Mouse (Mus musculus): ENCODE data around the gene Ino80e. TPM values are rescaled to one million over a fixed set of nuclear protein-coding genes. Genes with fewer than 3 reads are reported as not detected.
"Not testable (repeated sequence)": the region's sequence is repeated elsewhere in the genome, so short reads cannot be mapped to it uniquely, and the experiment has no call there.

Ino80e gene
- polyA plus RNA-seq (2015; fragmentation: Nextera tagmentation; extraction: Ambion mirVana) = 82.9 and 98.9 TPM in 2 replicates

DNA sequence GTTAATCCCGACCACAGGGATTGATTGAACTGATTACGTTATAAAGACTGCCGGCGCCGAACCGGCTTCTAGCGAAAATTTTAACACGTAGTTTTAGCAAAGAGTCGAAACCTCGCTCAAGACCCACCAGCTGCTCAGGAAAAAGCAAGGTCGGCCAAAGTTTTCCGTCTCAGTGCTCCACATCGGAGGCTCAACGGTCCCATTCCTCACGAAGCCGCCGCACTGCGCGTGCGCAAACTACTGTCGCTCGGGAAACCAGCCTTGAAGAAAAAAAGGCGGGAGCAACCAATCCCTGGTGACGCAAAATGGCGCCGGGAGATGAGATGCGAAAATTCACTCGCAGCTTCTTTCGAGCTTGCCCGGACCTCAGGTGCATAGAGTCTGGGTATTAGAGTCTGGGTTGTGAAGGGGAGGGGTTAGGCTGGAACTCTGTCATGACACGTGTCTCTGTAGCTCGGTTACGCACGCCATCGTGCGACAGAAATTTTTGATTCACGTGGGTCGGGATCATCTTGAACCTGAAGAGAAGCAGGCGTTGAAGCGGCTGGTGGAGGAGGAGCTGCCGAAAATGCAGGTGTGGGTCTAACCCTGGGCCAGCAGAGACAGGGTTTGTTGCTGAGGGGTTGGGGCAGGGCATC is at the start of gene Ino80e:
Ino80e (minus strand) TSS at position 231 of the 638 bp plus-strand sequence.
- DNase-seq (ENCODE audit: low spot score) = peak; percentile 94

DNA sequence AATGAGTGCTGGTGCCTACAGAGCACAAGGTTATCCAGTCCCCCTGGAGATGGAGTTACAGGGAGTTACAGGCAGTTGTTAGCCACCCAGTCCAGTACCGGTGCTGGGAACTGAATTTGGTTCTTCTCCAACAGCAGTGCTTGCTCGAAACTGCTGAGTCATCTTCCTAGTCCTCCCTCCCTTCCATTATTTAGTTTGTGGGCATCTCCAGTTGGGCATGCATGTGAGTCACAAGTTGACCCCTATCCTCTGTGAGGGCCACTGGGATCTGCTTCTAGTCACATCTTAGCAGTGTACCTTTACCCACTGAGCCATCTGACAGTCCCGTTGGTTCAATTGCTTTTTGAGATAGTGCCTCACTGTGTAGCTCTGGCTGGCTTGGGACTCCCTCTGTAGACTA is 43.4 kb upstream of the Ino80e start:
- DNase-seq (ENCODE audit: low spot score) = no peak

DNA sequence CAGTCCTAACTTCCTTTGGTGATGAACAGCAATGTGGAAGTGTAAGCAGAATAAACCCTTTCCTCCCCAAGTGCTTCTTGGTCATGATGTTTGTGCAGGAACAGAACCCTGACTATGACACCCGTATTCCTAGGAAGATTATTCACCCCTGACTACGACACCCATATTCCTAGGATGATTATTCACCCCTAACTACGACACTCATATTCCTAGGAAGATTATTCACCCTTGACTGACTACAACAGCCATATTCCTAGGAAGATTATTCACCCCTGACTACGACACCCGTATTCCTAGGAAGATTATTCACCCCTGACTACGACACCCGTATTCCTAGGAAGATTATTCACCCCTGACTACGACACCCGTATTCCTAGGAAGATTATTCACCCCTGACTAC is 37.6 kb upstream of the Ino80e start:
- not testable (repeated sequence) for DNase-seq (ENCODE audit: low spot score)

DNA sequence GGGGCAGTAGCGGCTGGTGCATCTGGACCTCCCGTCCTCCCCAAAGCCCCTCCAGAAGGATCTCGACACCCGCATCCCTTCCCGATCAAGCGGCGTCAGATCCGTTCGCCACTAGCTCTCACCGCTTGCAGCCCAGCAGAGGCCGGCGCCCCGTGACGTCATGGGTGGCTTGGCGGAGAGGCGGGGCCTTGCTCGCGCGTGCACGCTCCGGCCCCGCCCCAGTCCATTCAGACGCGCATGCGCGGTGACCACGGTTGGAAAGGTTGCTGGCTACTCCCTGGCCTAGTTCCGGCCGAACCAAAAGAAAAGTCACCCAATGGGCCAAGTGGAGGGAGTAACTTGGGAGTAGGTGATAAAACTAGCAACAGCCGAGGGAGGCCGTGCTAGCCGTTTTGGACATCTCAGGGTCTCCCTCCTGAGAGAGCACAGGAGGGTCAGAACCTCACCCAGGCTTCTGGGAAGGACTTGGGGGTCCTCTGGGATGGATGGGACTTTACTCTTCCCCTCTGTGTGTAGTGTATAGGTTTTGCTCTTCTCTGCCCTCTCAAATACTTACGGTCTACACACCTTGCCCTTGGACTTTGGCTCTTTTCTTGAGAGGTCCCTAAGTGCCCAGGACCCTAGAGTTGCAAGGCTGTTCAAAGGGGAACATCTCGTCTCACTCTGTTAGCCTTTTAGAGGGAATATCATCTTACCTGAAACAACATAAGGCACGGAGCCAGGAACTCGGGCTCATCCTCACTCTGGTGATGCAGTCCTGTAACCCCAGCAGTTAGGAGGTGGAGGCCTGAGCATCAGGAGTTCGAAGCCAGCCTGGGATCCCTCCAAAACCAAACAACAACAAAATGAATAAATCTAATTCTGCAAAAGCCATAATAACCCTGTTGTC is 36.2 kb upstream of the Ino80e start:
- peak; percentile 88 for DNase-seq (ENCODE audit: low spot score)

DNA sequence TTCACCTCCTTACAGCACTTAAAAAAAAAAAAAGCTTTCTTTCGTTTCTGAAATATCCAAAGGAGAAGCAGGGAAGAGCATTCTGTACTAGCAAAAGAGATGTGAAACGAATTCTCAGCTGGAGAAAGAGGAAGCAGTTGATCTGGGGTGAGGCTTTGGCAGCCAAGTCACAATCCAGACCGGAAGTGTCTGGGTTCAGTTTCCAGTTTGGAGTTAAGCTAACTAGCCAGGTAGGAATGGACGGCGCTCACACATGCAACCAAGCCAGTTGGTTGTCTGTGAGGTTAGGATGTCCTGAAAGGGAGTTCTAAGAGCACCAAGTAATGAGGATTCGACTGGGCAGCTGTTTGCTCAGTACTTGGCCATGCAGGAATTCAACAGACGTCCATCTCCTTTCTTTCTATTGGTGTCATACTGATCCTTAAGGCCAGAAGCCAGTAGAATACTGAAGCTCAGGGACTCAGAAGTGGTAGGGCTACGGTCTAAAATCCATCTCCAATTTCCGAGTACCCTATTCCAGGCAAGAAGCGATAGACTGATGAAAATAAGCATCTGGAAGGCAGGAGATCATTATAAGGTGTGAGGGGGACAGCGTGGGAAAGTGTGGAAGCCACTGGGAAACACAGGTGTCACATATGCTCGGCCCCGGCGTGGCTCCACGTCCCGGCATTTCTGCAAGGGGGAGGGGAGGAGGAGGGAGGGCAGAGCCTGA is 35.4 kb upstream of the Ino80e start:
- peak; percentile 38 for DNase-seq (ENCODE audit: low spot score)

DNA sequence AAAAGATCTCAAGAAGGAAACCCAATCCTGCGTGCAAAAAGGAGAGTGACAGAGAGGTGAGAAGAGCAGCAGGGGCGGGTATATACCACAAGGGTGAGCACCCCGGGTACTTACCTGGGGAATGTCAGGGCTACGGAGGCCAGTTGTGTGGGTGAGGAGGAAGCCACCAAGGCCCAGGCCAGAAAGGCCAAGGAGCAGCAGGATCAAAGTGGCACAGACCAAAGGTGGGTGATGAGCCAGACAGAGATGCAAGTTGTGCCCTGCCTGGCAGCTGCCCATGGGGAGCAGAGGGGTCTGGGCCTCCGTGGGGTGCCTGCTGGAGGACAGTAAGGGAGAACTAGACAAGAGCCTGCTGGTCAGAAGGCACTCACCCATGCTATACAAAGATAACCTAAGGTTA is 34.7 kb upstream of the Ino80e start:
- no peak for DNase-seq (ENCODE audit: low spot score)

DNA sequence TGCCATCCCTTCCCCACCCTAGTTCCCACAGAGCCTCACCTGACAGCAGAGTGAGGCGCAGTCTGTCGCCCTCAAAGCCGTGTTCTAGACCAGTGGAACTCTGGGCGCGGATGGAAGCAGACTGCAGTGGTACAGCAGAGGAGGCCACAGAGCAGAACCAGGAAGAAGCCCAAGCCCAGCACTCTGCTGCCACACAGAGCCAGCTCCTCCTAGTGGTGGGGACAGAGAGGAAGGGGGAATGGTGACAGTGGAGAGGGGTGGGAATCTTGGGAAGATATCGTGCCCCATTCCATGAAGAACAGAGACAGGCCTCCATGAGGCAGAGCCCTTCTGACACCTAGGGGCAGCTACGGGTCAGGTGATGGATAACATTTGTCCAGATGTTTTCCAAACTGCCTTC is 26.7 kb upstream of the Ino80e start:
- DNase-seq (ENCODE audit: low spot score) = no peak

DNA sequence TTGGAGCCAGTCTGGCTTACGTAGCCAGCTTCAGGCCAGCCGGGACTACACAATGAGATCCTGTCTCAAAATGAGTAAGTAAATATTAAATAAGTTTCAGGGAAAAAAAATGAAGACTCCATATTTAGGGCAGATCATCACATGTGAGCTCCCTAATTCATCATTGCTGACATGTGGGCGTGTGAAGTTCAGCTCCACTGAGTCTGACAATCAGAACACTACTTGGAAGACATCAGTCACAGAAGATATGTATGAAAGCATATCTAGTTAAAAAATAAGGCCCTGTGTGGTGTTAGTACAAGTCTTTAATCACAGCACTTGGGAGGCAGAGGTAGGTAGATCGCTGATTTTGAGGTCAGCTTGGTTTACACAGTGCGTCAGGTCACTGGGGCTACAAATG is 25.1 kb upstream of the Ino80e start:
- no peak for DNase-seq (ENCODE audit: low spot score)

DNA sequence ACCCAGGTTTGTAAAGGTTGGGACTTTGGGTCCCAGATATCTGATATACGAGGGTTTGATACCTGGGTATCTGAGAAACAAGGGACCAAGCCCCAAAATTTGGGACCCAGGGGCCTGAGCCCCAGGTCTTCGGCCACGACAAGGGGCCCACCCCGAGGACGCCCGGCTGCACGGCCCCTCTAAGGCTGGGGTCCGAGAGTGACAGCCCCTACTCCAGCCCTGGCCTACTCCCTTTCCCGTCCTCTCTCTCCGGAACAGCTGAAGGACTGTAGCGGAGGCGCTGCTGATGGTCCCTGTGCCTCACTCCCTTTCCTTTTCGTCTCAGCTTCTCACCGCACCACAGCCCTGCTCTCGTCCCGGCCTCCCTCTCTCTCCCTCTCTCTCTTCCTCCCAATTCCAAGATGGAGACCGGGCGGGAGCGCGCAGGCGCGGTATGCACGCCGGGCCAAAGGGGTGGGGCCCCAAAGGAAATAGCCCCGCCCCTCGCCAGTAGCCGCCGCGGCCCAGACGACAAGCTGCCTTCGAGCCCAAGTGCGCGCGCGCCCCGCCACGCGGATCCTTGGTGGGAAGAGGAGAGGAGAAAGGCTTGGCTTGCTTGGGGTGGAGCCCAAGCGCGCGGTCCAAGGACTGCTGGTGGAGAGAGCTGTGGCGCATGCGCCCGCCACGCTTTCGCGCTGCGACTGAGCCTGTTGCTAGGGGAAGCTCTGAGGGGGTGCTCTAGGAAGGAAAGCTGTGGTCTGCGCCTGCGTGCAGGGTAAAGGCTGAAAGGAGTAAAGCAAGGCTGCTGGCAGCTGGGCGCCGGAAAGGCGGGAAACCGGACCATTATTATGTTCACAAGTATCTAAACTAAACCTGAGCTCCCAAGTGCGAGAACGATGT is 22.3 kb upstream of the Ino80e start, which contains the start of gene Taok2:
Taok2 (minus strand) TSS at position 418 of the 879 bp plus-strand sequence.
- peak; percentile 96 for DNase-seq (ENCODE audit: low spot score)

DNA sequence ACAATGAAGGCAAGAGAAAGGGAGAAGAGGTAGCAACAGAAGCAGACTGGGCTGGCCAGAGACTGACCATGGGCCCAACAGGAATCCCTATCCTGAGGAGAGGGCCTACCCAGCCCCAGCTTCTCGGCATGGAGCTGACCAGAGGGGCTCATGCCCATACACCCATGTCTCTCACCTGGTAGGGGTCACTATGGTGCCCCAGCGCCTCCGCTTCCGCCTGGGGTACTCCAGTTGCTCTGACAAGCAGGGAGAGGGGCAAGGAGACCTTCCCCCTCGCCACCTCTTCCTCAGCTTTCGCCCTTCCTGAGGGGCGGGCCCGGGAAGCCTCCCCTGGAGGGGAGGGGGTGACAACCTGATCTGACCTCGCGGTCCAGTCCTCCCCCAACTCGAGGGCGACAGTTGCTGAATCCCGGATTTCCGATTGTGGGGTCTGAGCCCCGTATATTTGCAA is 21.6 kb upstream of the Ino80e start:
- peak; percentile 28 for DNase-seq (ENCODE audit: low spot score)

DNA sequence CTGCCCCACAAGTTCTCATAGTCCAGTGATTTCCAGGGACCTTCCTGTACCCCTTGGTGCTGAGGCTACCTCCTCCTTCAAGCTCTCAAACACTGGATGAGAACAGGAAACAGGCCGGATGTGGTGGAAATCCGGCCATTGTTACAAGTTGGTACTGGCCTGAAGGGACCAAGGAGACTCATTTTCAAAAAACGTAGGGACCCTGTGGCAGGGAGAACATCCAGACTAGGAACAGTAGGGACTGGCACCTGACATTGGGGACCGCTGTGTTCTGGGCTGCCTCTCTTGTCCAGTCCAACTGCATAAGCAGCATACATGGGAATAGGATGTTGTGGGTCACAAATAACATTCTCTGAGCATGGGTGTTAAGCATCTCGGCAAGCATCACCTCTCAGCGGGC is 18.9 kb upstream of the Ino80e start:
- no peak for DNase-seq (ENCODE audit: low spot score)

DNA sequence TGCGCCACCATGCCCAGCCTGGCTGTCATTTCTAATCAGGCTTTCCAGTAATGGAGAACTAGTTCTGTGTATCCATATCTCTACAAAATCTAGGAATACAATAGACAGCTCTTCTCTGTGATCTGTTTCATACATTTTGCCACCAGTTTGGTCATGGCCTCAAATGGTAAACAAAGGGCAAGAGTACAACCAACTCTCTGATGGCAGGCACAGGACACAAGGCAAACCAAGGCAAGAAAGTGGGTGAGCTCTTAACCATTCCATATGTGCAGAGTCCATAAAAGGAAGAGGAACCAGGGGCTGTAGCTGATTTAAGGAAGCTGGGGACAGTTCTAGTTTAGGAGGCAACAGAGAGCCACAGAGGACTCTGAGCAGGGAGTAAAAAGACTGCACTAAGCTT is 15.1 kb upstream of the Ino80e start:
- no peak for DNase-seq (ENCODE audit: low spot score)

DNA sequence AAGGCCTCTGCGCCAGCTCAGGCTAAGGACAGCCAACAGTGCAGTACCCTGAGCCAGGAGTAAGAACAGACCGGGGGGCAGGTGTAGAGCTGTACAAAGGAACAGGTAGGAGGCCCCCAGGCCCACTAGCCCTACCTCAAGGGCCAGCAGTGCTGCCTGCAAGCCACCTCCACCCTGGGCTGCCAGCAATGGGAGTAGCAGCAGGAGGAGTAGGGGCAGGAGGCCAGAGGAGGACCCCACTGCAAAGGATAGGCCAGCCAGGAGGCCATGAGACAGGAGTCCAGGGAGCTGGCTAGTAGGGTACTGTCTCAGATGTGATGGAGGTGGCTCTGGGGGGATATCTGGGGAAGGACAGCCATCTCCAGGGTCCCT is 8.3 kb upstream of the Ino80e start:
- DNase-seq (ENCODE audit: low spot score) = no peak

DNA sequence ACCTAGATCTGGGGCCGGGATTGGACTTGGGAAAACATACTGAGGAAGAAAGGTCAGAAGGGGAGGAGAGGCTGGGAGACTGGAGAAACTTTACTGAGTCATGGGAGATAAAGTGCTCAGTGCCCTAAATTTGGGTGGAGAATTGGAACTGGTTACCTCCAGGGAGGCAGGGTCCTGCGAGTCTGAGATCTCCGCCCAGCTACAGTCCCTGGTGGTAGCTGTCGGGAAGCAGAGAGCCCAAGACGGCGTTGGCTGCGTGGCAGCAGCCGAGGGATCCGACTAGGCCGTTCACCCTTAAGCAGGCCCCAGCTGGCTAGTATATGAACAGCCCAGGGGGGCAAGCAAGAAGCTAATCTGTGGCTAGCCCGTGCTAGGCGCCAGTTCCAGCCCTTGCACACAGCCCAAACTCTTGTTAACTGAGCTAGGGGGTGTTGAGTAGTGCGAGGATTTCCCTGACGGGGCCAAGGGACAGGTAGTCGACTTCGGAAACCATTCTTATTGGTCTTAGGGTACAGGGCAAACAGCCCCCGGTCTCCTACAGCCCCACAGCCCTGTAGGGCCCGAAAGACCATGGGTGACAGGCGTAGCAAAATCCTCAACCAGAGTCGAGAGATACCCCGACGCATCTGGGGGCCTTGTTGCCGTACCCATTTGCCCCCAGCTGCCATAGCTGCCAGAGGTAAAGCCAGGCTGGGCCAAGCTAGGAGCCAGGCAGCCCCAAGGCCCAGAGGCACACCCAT is 7.8 kb upstream of the Ino80e start:
- DNase-seq (ENCODE audit: low spot score) = no peak

DNA sequence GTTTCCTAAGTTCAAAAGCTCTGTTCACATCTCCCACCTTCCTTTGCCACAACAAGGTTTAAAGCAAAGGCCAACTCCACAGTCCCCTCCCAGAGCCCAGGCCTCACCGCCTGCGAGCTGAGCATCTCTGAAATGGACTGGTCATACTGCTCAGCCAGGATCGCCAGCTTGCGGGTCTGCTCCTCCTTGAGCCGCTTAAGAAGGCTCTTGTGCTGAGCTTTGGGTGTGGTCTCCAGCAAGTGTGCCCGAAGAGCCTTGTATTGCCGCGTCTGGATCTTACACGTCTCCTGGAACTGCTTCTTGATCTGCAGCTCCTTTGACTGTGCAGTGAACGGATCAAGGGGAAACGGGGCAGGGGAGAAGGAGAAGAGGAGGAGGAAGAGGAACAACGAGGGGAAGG is 5.8 kb upstream of the Ino80e start:
- DNase-seq (ENCODE audit: low spot score) = no peak

DNA sequence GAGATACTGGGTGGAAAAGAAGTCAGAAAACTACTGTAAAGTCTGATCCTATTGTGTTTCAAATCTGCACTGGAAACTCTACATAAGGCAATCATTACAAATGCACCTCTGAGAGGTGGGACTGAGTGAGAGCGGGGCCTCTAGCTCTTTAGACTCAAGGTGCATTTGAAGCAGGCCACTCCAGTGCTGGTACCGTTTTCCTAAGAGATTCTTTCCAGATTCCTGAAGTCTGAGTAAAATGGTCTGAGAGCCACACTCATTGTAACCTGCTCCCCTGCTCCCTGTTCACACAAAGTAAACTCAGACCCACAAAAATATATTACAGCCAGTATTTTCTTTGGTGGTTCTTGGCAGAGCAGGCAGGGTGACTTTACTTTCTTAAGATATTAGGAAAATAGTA is 5.4 kb upstream of the Ino80e start:
- DNase-seq (ENCODE audit: low spot score) = no peak

DNA sequence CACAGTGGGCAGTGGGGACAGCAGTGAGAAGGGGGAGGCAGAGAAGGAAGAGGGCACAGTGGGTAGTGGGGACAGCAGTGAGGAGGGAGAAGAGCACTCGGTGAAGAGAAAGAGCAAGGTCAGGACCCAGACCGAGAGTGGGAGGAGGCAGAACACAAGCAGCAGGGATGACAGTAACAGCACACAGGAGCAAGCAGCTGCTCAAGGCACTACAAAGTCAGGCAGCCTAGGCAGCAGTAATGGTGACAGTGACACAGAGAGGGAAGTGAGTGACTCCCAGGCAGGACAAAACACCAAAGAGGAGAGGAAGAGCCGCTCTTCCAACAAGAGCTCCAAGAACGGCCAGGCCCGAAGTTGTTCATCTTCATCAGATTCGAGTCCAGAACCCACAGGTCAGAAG is 1.6 kb upstream of the Ino80e start:
- no peak for DNase-seq (ENCODE audit: low spot score)

DNA sequence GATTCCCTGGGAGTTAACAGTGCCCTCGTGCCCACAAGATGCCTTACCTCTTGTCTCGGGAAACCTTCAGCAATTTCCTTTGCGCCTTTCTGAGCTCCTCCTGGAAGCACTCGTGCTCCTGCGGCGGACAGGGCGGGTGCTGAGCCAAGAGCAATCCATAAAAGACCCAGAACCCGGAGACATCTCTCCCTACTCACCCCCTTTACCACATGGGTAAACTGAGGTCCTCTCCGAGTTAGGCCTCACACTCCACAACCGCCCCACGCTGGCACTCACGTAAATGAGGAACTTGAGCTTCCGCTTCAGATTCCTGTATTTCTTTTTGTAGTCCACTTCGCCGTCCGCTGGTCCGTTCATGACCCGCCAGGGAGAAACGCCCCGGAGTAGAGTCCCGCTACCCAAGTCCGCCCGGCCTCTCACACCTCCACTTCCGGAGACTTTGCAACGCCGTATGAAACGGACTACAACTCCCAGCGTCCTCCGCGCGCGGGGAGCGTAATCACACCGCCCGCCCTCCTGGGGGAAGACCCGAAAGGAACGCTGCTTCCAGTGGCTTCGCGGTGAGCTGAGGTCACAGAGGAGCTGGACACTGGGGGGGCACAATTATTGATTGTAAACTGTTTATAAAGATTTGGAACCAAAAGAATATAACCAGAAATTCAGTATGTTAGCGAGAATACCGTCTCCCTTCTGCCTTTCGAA is 597 bp downstream of the Ino80e start, which contains the start of gene Hirip3:
Hirip3 (plus strand) TSS at position 544 of the 702 bp plus-strand sequence.
- peak; percentile 92 for DNase-seq (ENCODE audit: low spot score)

DNA sequence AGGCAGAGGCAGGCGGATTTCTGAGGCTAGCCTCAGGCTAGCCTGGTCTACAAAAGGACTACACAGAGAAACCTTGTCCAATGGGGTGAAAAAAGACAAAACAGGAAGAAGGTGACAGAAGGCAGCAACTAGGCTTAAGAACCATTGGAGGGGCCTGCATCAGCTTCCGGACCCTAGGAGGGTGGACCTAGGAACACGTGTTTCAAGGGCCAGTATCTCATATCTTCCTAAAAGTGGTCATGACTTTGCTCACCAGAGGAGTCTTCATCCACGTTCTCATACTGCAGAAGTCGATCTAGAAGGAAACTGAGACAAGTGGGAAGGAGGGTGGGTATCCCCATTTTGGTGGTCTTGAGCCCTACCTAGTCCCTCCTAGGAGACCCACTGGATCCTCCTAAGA is 1.2 kb downstream of the Ino80e start:
- no peak for DNase-seq (ENCODE audit: low spot score)
